Mouse (Mus musculus) midbrain, embryonic 10.5 days (tissue): ENCODE data around the gene Ndufa13. TPM values are rescaled to one million over a fixed set of nuclear protein-coding genes. Genes with fewer than 3 reads are reported as not detected.
"Not testable (repeated sequence)": the region's sequence is repeated elsewhere in the genome, so short reads cannot be mapped to it uniquely, and the experiment has no call there.

Source experiments
- DNase-seq: peaks from one replicate; pipeline ENCODE4 v3.0.0-alpha.2; 2017; ENCODE audit warnings: low spot score
- H3K27ac ChIP-seq: fragments of 300-500 bp; sonication (generic); replicated peaks from 2 replicates; pipeline ENCODE4 v1.5.1; 2016; ENCODE audit warnings: mild to moderate bottlenecking
- H3K27me3 ChIP-seq: fragments of 300-500 bp; sonication (generic); 2 replicates; pipeline ENCODE4 v1.6.1; 2016; ENCODE audit warnings: low read depth, mild to moderate bottlenecking; ENCODE audit not compliant: poor library complexity, severe bottlenecking
- H3K36me3 ChIP-seq: fragments of 300-500 bp; sonication (generic); 2 replicates; pipeline ENCODE4 v1.6.1; 2016; ENCODE audit warnings: mild to moderate bottlenecking, moderate library complexity
- H3K4me1 ChIP-seq: fragments of 300-500 bp; sonication (generic); 2 replicates; pipeline ENCODE4 v1.6.1; 2016
- H3K4me3 ChIP-seq: fragments of 300-500 bp; sonication (generic); 2 replicates; pipeline ENCODE4 v1.5.1; 2016; ENCODE audit warnings: mild to moderate bottlenecking, moderate library complexity
- H3K9me3 ChIP-seq: fragments of 300-500 bp; sonication (generic); replicated peaks from 2 replicates; pipeline ENCODE4 v1.6.1; 2016; ENCODE audit warnings: mild to moderate bottlenecking
- WGBS: fragments of 180-500 bp; shearing (Covaris S2); methylation state at CpG from one replicate; pipeline ENCODE4 v1.1.7; 2016; 5-methylcytosine and 5-hydroxymethylcytosine counted together
- polyA plus RNA-seq: library from polyadenylated mRNA; unstranded; fragments of >200 nt; fragmentation: Nextera tagmentation; extraction: Ambion mirVana; gene quantifications from 2 replicates; pipeline ENCODE4 v1.2.1, GENCODE M21; 2016

The Ndufa13 gene
- 173 and 174 TPM in 2 replicates for polyA plus RNA-seq

GRCm38 (mm10) chr8:69902163-69903062 is at the start of gene Ndufa13, which contains the start of the genes Tssk6 and Yjefn3:
Gene Ndufa13, minus strand, starts transcription at chr8:69902558.
Gene Tssk6, plus strand, starts transcription at chr8:69902184.
Gene Yjefn3, minus strand, starts transcription at chr8:69902712.
- 7% methylated on average over 89 of the region's 89 CpGs for WGBS
- DNase-seq, result peak; percentile 55
- Histone ChIP-seq H3K36me3 (peaks cover 31% of the 10 kb centered on the region), H3K9me3 (no peaks in the 10 kb centered on the region), H3K4me1 (peaks cover 62% of the 10 kb centered on the region), H3K27me3 (no peaks in the 10 kb centered on the region), H3K4me3 (peak within 1 kb of the TSS; percentile 78), H3K27ac (peak within 1 kb of the TSS; percentile 96)

GRCm38 (mm10) chr8:69950300-69950699 is 47.9 kb upstream of the Ndufa13 start:
- WGBS, result 95% methylated on average over 2 of the region's 2 CpGs
- H3K9me3 ChIP-seq, result no peaks in the 10 kb centered on the region
- H3K27ac ChIP-seq, result no peak overlapping the region
- no peak overlapping the region for H3K4me3 ChIP-seq
- H3K27me3 ChIP-seq, result no peaks in the 10 kb centered on the region
- H3K36me3 ChIP-seq, result peaks cover 49% of the 10 kb centered on the region
- H3K4me1 ChIP-seq, result 0 out of 2 replicates have a peak, but pooled peaks cover 4% of the 10 kb centered on the region
- no peak for DNase-seq

DNA sequence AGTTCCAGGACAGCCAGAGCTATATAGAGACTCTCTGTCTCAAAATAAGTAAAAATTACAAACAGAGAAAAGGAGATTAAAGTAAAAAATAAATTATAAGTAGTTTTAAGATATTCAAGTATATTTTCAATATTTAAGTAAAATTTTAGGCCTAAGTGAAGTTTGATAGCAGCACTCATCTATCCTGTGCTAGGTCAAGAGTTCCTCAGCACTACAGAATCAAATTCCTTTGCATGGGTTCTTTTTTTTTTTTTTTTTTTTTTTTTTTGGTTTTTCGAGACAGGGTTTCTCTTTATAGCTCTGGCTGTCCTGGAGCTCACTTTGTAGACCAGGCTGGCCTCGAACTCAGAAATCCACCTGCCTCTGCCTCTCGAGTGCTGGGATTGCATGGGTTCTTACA is 40.1 kb upstream of the Ndufa13 start:
- not testable (repeated sequence) for H3K27ac ChIP-seq, H3K27me3 ChIP-seq, H3K9me3 ChIP-seq, DNase-seq, H3K4me3 ChIP-seq
- Histone ChIP-seq H3K36me3 (peaks cover 58% of the 10 kb centered on the region), H3K4me1 (peaks cover 15% of the 10 kb centered on the region)
- 92% methylated on average over 3 of the region's 3 CpGs for WGBS

GRCm38 (mm10) chr8:69940386-69940785 is 38.0 kb upstream of the Ndufa13 start:
- Histone ChIP-seq H3K9me3 (no peaks in the 10 kb centered on the region), H3K4me3 (no peak overlapping the region), H3K27ac (no peak overlapping the region), H3K27me3 (no peaks in the 10 kb centered on the region), H3K36me3 (peaks cover 53% of the 10 kb centered on the region), H3K4me1 (peaks cover 33% of the 10 kb centered on the region)
- no peak for DNase-seq
- 90% methylated on average over 2 of the region's 2 CpGs for WGBS

DNA sequence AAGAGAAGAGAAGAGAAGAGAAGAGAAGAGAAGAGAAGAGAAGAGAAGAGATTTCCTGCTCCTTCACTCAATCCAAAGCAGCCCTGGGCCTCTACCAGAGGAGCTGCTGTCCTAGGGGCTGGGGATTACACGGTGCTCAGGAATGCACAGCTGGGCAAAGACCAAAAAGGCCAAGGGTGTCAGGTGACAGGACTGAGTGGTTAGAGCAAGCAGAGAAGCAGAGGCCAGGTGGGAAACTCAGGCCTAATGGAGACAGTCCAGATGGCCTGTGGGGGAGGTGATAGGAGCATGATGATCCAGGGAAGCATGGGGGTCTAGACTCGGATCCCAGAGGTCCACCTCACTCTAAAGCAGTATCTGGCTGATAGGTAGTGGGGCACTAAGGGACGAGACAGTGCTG is 37.3 kb upstream of the Ndufa13 start:
- Histone ChIP-seq H3K36me3 (peaks cover 58% of the 10 kb centered on the region), H3K27me3 (no peaks in the 10 kb centered on the region), H3K4me1 (peaks cover 33% of the 10 kb centered on the region), H3K4me3 (no peak overlapping the region), H3K9me3 (no peaks in the 10 kb centered on the region), H3K27ac (no peak overlapping the region)
- DNase-seq, result peak; percentile 23
- WGBS, result 56% methylated on average over 3 of the region's 3 CpGs

DNA sequence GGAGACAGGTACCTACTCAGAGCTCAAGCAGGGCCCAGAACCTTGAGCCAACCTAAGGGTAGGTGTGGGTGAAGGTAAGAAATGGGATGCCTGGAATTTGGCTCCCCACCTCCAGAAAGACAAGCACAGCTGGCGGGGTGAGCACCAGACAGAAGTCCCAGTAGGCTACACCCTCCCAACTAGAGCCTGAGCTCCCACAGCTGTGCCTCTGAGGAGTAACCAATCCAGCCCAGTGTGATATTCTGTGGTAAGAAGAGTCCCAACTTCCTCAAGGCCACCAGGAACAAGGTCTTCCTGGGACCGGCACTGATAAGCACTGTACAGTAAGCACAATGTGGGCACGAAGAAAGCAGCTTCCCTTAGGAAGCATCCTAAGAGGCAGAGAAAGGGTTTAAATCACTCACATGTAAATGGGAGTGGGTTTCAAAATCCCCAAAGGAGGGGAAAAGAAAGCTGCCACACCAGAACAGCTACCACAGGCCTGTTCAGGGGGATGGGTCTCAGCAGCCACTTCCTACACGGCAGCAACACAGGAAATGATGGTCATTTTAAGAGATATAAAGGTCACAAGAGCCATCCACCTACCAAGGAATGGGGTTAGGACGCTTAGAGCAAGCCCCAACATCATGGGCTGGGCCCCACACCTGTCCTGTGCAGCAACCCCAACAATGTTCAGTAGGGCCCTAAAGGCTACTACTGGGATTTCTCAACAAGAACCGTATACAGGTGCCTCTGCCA is 36.1 kb upstream of the Ndufa13 start:
- H3K9me3 ChIP-seq, result no peaks in the 10 kb centered on the region
- peaks cover 33% of the 10 kb centered on the region for H3K4me1 ChIP-seq
- peaks cover 66% of the 10 kb centered on the region for H3K36me3 ChIP-seq
- DNase-seq, result no peak
- no peaks in the 10 kb centered on the region for H3K27me3 ChIP-seq
- no peak overlapping the region for H3K4me3 ChIP-seq
- no peak overlapping the region for H3K27ac ChIP-seq
- 91% methylated on average over 6 of the region's 6 CpGs for WGBS

- H3K4me3 ChIP-seq, result no peak overlapping the region
- no peaks in the 10 kb centered on the region for H3K9me3 ChIP-seq
- peaks cover 68% of the 10 kb centered on the region for H3K36me3 ChIP-seq
- H3K4me1 ChIP-seq, result peaks cover 33% of the 10 kb centered on the region
- 95% methylated on average over 3 of the region's 3 CpGs for WGBS
- H3K27me3 ChIP-seq, result no peaks in the 10 kb centered on the region
- no peak overlapping the region; the same call in 1 of the 2 replicates for H3K27ac ChIP-seq
- no peak for DNase-seq
These were observed 35.1 kb upstream of the Ndufa13 start for GRCm38 (mm10) chr8:69937466-69937865.

DNA sequence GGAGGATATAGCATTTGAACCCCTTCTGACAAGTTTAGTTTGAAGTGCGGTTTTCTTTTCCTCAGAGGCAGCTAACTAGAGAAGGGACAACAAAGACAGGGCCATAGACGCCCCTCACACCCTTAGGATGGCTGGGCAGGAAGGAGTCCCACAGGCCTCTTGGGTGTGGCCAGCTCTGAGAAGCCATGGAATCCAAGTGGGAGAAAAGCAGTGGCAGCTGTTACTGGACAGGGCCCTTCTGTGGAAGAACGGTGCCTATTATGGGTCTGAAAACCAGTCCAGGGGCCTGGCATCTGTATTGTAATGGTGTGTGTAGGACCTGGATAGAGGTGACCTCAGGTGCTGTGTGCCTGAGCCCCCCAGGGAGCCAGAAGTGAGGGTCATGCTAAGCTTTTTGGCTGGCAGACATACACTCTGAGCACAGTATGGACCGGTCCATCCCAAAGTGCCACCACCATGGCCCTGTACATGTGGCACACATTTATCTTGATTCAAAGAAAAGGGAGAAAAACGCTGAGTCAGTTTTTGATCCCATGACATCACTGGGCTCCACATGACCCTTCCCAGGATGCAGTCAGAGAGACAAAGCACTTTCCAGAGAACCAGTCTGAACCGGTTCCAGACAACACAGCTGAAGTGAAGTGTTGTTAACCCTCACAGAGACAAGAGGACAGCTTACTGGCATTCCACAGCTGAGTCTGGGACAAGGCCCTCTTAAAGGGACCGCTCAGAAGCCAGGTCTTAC is 33.9 kb upstream of the Ndufa13 start:
- 78% methylated on average over 7 of the region's 7 CpGs for WGBS
- H3K27me3 ChIP-seq, result no peaks in the 10 kb centered on the region
- DNase-seq, result peak; percentile 37
- H3K9me3 ChIP-seq, result no peaks in the 10 kb centered on the region
- H3K4me3 ChIP-seq, result no peak overlapping the region
- H3K36me3 ChIP-seq, result peaks cover 72% of the 10 kb centered on the region
- peaks cover 33% of the 10 kb centered on the region for H3K4me1 ChIP-seq
- H3K27ac ChIP-seq, result peak overlapping the region; percentile 63

GRCm38 (mm10) chr8:69935431-69935830 is 33.1 kb upstream of the Ndufa13 start:
- Histone ChIP-seq H3K27me3 (no peaks in the 10 kb centered on the region), H3K4me3 (no peak overlapping the region), H3K27ac (0 out of 2 replicates have a peak overlapping the region, but pooled peaks have one; percentile 63), H3K36me3 (peaks cover 68% of the 10 kb centered on the region), H3K4me1 (peaks cover 32% of the 10 kb centered on the region), H3K9me3 (no peaks in the 10 kb centered on the region)
- WGBS, result 90% methylated on average over 3 of the region's 3 CpGs
- DNase-seq, result no peak

DNA sequence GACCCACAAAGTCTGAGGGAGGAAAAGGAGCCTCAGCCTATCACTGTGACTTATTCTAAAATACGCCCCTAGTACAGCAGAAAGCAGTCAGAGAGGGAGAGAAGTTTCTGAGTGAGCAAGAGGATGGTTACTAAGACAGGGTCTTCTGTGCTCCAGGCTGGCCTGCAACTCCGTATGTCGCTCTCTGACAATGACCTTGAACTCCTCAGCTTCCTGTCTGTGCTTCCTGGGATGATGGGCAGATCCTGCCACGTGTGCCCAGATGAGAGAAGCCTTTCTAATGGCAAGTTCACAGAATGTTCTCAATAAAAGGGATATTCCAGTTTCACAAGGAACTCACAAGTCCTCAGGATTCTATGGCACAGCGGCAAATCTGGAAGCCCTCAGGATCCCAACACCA is 32.2 kb upstream of the Ndufa13 start:
- Histone ChIP-seq H3K27ac (no peak overlapping the region), H3K36me3 (peaks cover 63% of the 10 kb centered on the region), H3K27me3 (no peaks in the 10 kb centered on the region), H3K4me3 (no peak overlapping the region), H3K9me3 (no peaks in the 10 kb centered on the region), H3K4me1 (peaks cover 23% of the 10 kb centered on the region)
- 94% methylated on average over 5 of the region's 5 CpGs for WGBS
- DNase-seq, result no peak

GRCm38 (mm10) chr8:69933811-69934210 is 31.5 kb upstream of the Ndufa13 start:
- WGBS, result 83% methylated on average over 2 of the region's 2 CpGs

GRCm38 (mm10) chr8:69926901-69927300 is 24.5 kb upstream of the Ndufa13 start:
- Histone ChIP-seq H3K4me3 (no peak overlapping the region), H3K27me3 (no peaks in the 10 kb centered on the region), H3K4me1 (peaks cover 3% of the 10 kb centered on the region), H3K9me3 (no peaks in the 10 kb centered on the region), H3K36me3 (peaks cover 50% of the 10 kb centered on the region), H3K27ac (no peak overlapping the region)
- no peak for DNase-seq

More at GRCm38 (mm10) chr8:69933811-69934210, 31.5 kb upstream of the Ndufa13 start:
- Histone ChIP-seq H3K27ac (no peak overlapping the region), H3K36me3 (peaks cover 60% of the 10 kb centered on the region), H3K4me3 (no peak overlapping the region), H3K27me3 (no peaks in the 10 kb centered on the region), H3K4me1 (peaks cover 22% of the 10 kb centered on the region), H3K9me3 (no peaks in the 10 kb centered on the region)
- DNase-seq, result no peak
